In the genomic region with DNA sequence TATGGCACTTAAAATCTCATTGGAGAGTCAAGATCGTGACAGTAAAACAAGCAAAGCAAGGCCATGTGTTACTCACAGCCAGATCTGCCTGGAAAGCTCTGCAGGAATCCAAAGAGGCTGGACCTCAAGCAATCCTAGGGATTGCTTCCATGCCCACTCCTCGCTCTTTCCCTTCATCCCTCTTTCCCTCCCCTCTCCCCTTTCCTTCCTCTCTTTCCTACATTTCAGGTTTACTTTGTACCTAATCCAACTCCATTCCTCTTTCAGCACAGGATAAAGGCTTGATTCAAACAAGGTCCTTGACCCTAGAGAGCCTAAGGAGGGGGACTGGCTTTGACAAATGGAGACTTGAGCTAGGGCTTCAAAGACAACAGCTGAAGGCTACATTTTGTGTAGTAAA, we compare ENCODE assay signal across 26 mouse cellular contexts.
DNase-seq lines count a peak whose midpoint lies in the region; ATAC-seq and TF ChIP-seq lines count a peak whose summit lies in the region.
"Had no signal": no experiment of that assay in that cellular context is flagged by ENCODE, and none has a peak within 500 bp of the region (broad histone marks: within the 10 kb centered on the region; RNA-seq: fewer than 3 reads in every experiment).

No protein-coding gene starts in this region.

- WGBS in kidney, postnatal 0 days, result 27% methylated on average over 2 of the region's 2 CpGs
- 29% methylated on average over 2 of the region's 2 CpGs for WGBS in limb, embryonic 10.5 days

- no peak overlapping the region for H3K4me3 ChIP-seq in kidney, postnatal 0 days (replicated peaks; ENCODE audit: low read depth, low read length)
- H3K4me3 ChIP-seq in limb, embryonic 10.5 days, result no peak overlapping the region
- H3K4me3 ChIP-seq: embryonic facial prominence, embryonic 13.5 days; erythroblast, embryonic 14.5 days; forebrain, embryonic 13.5 days; heart, embryonic 13.5 days had no signal

- no peaks in the 10 kb centered on the region for H3K4me1 ChIP-seq in kidney, postnatal 0 days (replicated peaks; ENCODE audit: insufficient read depth, low read length)
- peaks cover 40% of the 10 kb centered on the region for H3K4me1 ChIP-seq in limb, embryonic 10.5 days
- H3K4me1 ChIP-seq: forebrain, embryonic 13.5 days; heart, embryonic 13.5 days had no signal

- H3K4me2 ChIP-seq in kidney, postnatal 0 days (ENCODE audit: low read length), result no peak overlapping the region
- H3K4me2 ChIP-seq: embryonic facial prominence, embryonic 13.5 days; forebrain, embryonic 13.5 days; heart, embryonic 13.5 days; hindbrain, embryonic 14.5 days had no signal

- H3K27ac ChIP-seq in kidney, postnatal 0 days, result no peak overlapping the region
- H3K27ac ChIP-seq in limb, embryonic 10.5 days, result peak overlapping the region; percentile 76
- H3K27ac ChIP-seq: embryonic facial prominence, embryonic 13.5 days; forebrain, embryonic 13.5 days; heart, embryonic 13.5 days; hindbrain, embryonic 14.5 days; hindbrain, postnatal 0 days had no signal

- no peak overlapping the region for H3K9ac ChIP-seq in kidney, postnatal 0 days (ENCODE audit: low read depth, low read length)
- H3K9ac ChIP-seq: embryonic facial prominence, embryonic 13.5 days; forebrain, embryonic 13.5 days; heart, embryonic 13.5 days; hindbrain, embryonic 14.5 days had no signal

- TF ChIP-seq CTCF in kidney, postnatal 0 days (IDR thresholded peaks at IDR 0.05; ENCODE audit: low read depth), result no peak

- no peaks in the 10 kb centered on the region for H3K36me3 ChIP-seq in kidney, postnatal 0 days (ENCODE audit: insufficient read depth, low read length)
- no peaks in the 10 kb centered on the region for H3K36me3 ChIP-seq in limb, embryonic 10.5 days
- H3K36me3 ChIP-seq: embryonic facial prominence, embryonic 13.5 days; heart, embryonic 13.5 days had no signal

- no peaks in the 10 kb centered on the region for H3K27me3 ChIP-seq in kidney, postnatal 0 days (ENCODE audit: insufficient read depth, low read length)
- no peaks in the 10 kb centered on the region for H3K27me3 ChIP-seq in limb, embryonic 10.5 days (ENCODE audit: low read depth, poor library complexity, severe bottlenecking)
- H3K27me3 ChIP-seq: embryonic facial prominence, embryonic 13.5 days; forebrain, embryonic 13.5 days; heart, embryonic 13.5 days had no signal

- no peaks in the 10 kb centered on the region for H3K9me3 ChIP-seq in kidney, postnatal 0 days (replicated peaks; ENCODE audit: low read length)
- H3K9me3 ChIP-seq in limb, embryonic 10.5 days (replicated peaks), result no peaks in the 10 kb centered on the region
- H3K9me3 ChIP-seq: embryonic facial prominence, embryonic 13.5 days; forebrain, embryonic 13.5 days; heart, embryonic 13.5 days had no signal

- DNase-seq in embryo, embryonic 10 days (ENCODE audit: low spot score), result peak; percentile 13
- DNase-seq in embryo, embryonic 11 days, result no peak
- DNase-seq in kidney, postnatal 0 days (ENCODE audit: low spot score), result peak; percentile 61
- no peak for DNase-seq in kidney, postnatal 36 days
- DNase-seq in embryo, embryonic 9.5 days (ENCODE audit: extremely low spot score), result peak; percentile 22
- no peak for DNase-seq in limb, embryonic 10.5 days (ENCODE audit: low spot score)
- no peak for DNase-seq in urinary bladder, postnatal 36 days (ENCODE audit: low spot score in 2 of 2)
- DNase-seq in cerebellum, postnatal 10 days, result no peak
- DNase-seq: adrenal gland, postnatal 14 days; cerebellum, adult 11-12 months; cerebellum, adult 8-10 months; cerebellum, postnatal 14 days; gastrocnemius, postnatal 25 days; heart, adult 18-20 months; heart, postnatal 14 days; heart, postnatal 4 days had no signal

- no peak for ATAC-seq in kidney, postnatal 0 days (replicated peaks; ENCODE audit: low FRiP score, low read depth)
- ATAC-seq: CD4-positive, CD25-positive, alpha-beta regulatory T cell, adult 4 months; forebrain, embryonic 13.5 days; forebrain, embryonic 16.5 days; hindbrain, postnatal 0 days; inflammation-experienced regulatory T-cells, adult 6 months; intestine, embryonic 16.5 days had no signal

Comparison
In these comparisons a context has a peak if more than half of its experiments do, and no peak if none do; other contexts are left out.
1. DNase-seq: peak in embryo, embryonic 10 days (single experiment), kidney, postnatal 0 days (single experiment) and embryo, embryonic 9.5 days (single experiment); none in embryo, embryonic 11 days (single experiment), kidney, postnatal 36 days (0 of 2), limb, embryonic 10.5 days (single experiment), urinary bladder, postnatal 36 days (0 of 2) and cerebellum, postnatal 10 days (0 of 2).